Mouse (Mus musculus) kidney, adult 2 months (tissue): Measurements from ENCODE around the gene Olfr1444.

Experiments used
- CTCF ChIP-seq: fragments of 200-500 bp; conservative IDR thresholded peaks from 2 replicates; pipeline ENCODE4 v1.5.1; 2011; ENCODE audit warnings: low read depth, mild to moderate bottlenecking, control low read depth, low read length, moderate library complexity, mixed read lengths; ENCODE audit not compliant: insufficient read depth, insufficient read length
- POLR2A ChIP-seq: fragments of 200-500 bp; IDR thresholded peaks from one replicate; pipeline ENCODE4 v1.6.1; 2011; ENCODE audit warnings: low read depth, low read length, control low read depth

GRCm38 (mm10) chr19:12838507-12838906, 18.6 kb upstream of the Olfr1444 start:
- TF ChIP-seq CTCF = no peak
- TF ChIP-seq POLR2A = no peak
